Comparison of ENCODE assay signal across 9 mouse cellular contexts in the genomic region with DNA sequence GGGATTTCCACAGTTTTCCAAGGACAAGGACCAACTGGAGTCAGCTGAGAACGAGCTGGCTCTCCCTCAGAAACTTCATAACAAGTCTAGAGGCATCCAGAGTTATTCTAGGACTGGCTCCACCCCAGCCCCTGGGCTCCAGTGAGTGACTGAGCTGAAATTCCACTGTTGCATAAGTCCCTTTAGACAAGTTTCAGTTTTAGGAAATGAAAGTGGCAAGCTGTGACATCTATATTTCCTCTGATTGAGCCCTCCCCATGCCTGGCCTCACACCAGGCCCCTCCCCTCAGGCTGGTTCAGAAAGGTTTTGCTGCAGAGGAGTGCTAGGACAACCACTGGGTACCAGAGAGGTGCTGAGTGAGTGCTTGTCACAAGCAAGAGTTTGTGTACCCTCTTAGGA. TPM values are rescaled to one million over a fixed set of nuclear protein-coding genes. Genes with fewer than 3 reads are reported as not detected.
DNase-seq lines count a peak whose midpoint lies in the region; ATAC-seq and TF ChIP-seq lines count a peak whose summit lies in the region.
"Had no signal": no experiment of that assay in that cellular context is flagged by ENCODE, and none has a peak within 500 bp of the region (broad histone marks: within the 10 kb centered on the region; RNA-seq: fewer than 3 reads in every experiment).

No protein-coding gene starts in this region.

- no peak for TF ChIP-seq POLR2A in embryonic fibroblast, embryonic 13.5 days (IDR thresholded peaks at IDR 0.05; ENCODE audit: low read depth, low read length)

- H3K36me3 ChIP-seq in limb, embryonic 13.5 days = no peaks in the 10 kb centered on the region
- H3K36me3 ChIP-seq in limb, embryonic 10.5 days = no peaks in the 10 kb centered on the region
- no peaks in the 10 kb centered on the region for H3K36me3 ChIP-seq in heart, embryonic 16.5 days (ENCODE audit: control insufficient read depth, insufficient read depth)

- H3K9ac ChIP-seq in limb, embryonic 13.5 days = no peak overlapping the region
- H3K9ac ChIP-seq in heart, embryonic 16.5 days (ENCODE audit: low read length) = peak overlapping the region; percentile 44
- H3K9ac ChIP-seq: liver, embryonic 14.5 days had no signal

- peaks cover 7% of the 10 kb centered on the region; the same call in 1 of the 2 replicates for H3K4me1 ChIP-seq in limb, embryonic 13.5 days
- peaks cover 6% of the 10 kb centered on the region for H3K4me1 ChIP-seq in limb, embryonic 10.5 days
- H3K4me1 ChIP-seq in embryonic fibroblast, embryonic 13.5 days (ENCODE audit: control insufficient read depth, insufficient read depth, low read length) = peaks cover 6% of the 10 kb centered on the region; the same call in 1 of the 2 replicates
- peaks cover 10% of the 10 kb centered on the region for H3K4me1 ChIP-seq in heart, embryonic 16.5 days (ENCODE audit: control insufficient read depth, insufficient read depth, low read length)

- intact Hi-C loops in left cerebral cortex, postnatal 10 days (cut with DNase I) = no loop called here

- ATAC-seq in limb, embryonic 13.5 days (ENCODE audit: low FRiP score, low read depth) = peak; percentile 48; the same call in 1 of the 2 replicates
- peak; percentile 89 for ATAC-seq in heart, embryonic 16.5 days (replicated peaks; ENCODE audit: extremely low read depth, insufficient read depth, low FRiP score)
- peak; percentile 34; the same call in 1 of the 2 replicates for ATAC-seq in megakaryocyte-erythroid progenitor cell, adult 5-6 weeks (replicated peaks; ENCODE audit: low FRiP score, low TSS enrichment, poor library complexity, severe bottlenecking)

- TF ChIP-seq CTCF in embryonic fibroblast, embryonic 13.5 days (IDR thresholded peaks at IDR 0.05; ENCODE audit: borderline replicate concordance, insufficient read depth, low read length) = no peak

- H3K27me3 ChIP-seq in limb, embryonic 13.5 days = no peaks in the 10 kb centered on the region
- H3K27me3 ChIP-seq in limb, embryonic 10.5 days (ENCODE audit: low read depth, poor library complexity, severe bottlenecking) = no peaks in the 10 kb centered on the region
- no peaks in the 10 kb centered on the region for H3K27me3 ChIP-seq in heart, embryonic 16.5 days (ENCODE audit: control insufficient read depth, insufficient read depth, low read length)

- no peak overlapping the region for H3K4me2 ChIP-seq in limb, embryonic 13.5 days (replicated peaks)
- peak overlapping the region; percentile 45; the same call in 1 of the 2 replicates for H3K4me2 ChIP-seq in heart, embryonic 16.5 days (ENCODE audit: low read depth, low read length)

- H3K27ac ChIP-seq in limb, embryonic 13.5 days = no peak overlapping the region
- H3K27ac ChIP-seq in limb, embryonic 10.5 days = no peak overlapping the region
- H3K27ac ChIP-seq in embryonic fibroblast, embryonic 13.5 days (ENCODE audit: insufficient read depth, low read length) = peak overlapping the region; percentile 43
- H3K27ac ChIP-seq in heart, embryonic 16.5 days (ENCODE audit: low read length) = peak overlapping the region; percentile 83
- H3K27ac ChIP-seq: liver, embryonic 14.5 days had no signal

- H3K9me3 ChIP-seq in limb, embryonic 13.5 days = no peaks in the 10 kb centered on the region
- no peaks in the 10 kb centered on the region for H3K9me3 ChIP-seq in limb, embryonic 10.5 days (replicated peaks)
- no peaks in the 10 kb centered on the region for H3K9me3 ChIP-seq in heart, embryonic 16.5 days (replicated peaks; ENCODE audit: control insufficient read depth, low read length)

- 34% methylated on average over 1 of the region's 1 CpGs for WGBS in limb, embryonic 13.5 days
- 72% methylated on average over 1 of the region's 1 CpGs for WGBS in limb, embryonic 10.5 days
- 4% methylated on average over 1 of the region's 1 CpGs for WGBS in heart, embryonic 16.5 days

- no peak for DNase-seq in limb, embryonic 10.5 days (ENCODE audit: low spot score)
- DNase-seq in left cerebral cortex, postnatal 10 days (ENCODE audit: extremely low spot score in 1 of 2, low spot score in 2 of 2) = peak; percentile 40 to 59
- DNase-seq in telencephalon, adult 2 months (ENCODE audit: low read depth, low spot score) = peak; percentile 60
- DNase-seq in yolk sac, embryonic 10.5 days (ENCODE audit: low spot score) = no peak

- no peak overlapping the region for H3K4me3 ChIP-seq in limb, embryonic 13.5 days
- H3K4me3 ChIP-seq in limb, embryonic 10.5 days = no peak overlapping the region
- H3K4me3 ChIP-seq in embryonic fibroblast, embryonic 13.5 days (ENCODE audit: insufficient read depth, low read length) = no peak overlapping the region
- H3K4me3 ChIP-seq in heart, embryonic 16.5 days (ENCODE audit: low read length) = peak overlapping the region; percentile 4; the same call in 1 of the 2 replicates

RNA-seq across cellular contexts. Expression of gene Tlr2, which starts 21.4 kb away (rescaled TPM):
- 7.4 and 8.2 TPM in 2 replicates for polyA plus RNA-seq in limb, embryonic 13.5 days (2015; fragmentation: Nextera tagmentation; extraction: Ambion mirVana)
- 0.74 and 1.2 TPM in 2 replicates for polyA plus RNA-seq in limb, embryonic 10.5 days (2016; fragmentation: Nextera tagmentation; extraction: Ambion mirVana)
- polyA plus RNA-seq in embryonic fibroblast, embryonic 13.5 days (2011; ENCODE audit: insufficient read length, low read depth, missing spikeins) = 3.1 and 4.7 TPM in 2 replicates
- 2.1 and 2.6 TPM in 2 replicates for polyA plus RNA-seq in heart, embryonic 16.5 days (2015; fragmentation: Nextera tagmentation; extraction: Ambion mirVana)
- total RNA-seq in left cerebral cortex, postnatal 10 days (2021) = under 1 TPM; 0.54 to 0.67 TPM
- not detected in 2 replicates for total RNA-seq in megakaryocyte-erythroid progenitor cell, adult 5-6 weeks (2014; fragmentation: Nextera tagmentation)
- 0.19 and 0.88 TPM in 2 replicates for total RNA-seq in megakaryocyte-erythroid progenitor cell, adult 5-6 weeks (2017)

Comparison
In these comparisons a context has a peak if more than half of its experiments do, and no peak if none do; other contexts are left out.
1. ATAC-seq: peak in every context shown above with its lines; median percentile 89 in heart, embryonic 16.5 days; 48 in limb, embryonic 13.5 days; 34 in megakaryocyte-erythroid progenitor cell, adult 5-6 weeks.
2. H3K27ac ChIP-seq: peak in embryonic fibroblast, embryonic 13.5 days (single experiment) and heart, embryonic 16.5 days (single experiment); none in limb, embryonic 13.5 days (single experiment) and limb, embryonic 10.5 days (single experiment).
3. DNase-seq: peak in left cerebral cortex, postnatal 10 days (2 of 2) and telencephalon, adult 2 months (single experiment); none in limb, embryonic 10.5 days (single experiment) and yolk sac, embryonic 10.5 days (single experiment).